Mouse (Mus musculus) cerebellum, adult 2 months (tissue): ENCODE results near the gene Tspan4. TPM values are rescaled to one million over a fixed set of nuclear protein-coding genes. Genes with fewer than 3 reads are reported as not detected.
"Not testable (repeated sequence)": the region's sequence is repeated elsewhere in the genome, so short reads cannot be mapped to it uniquely, and the experiment has no call there.

Experiments used
- DNase-seq, 2 experiments: peaks; one replicate each; pipeline ENCODE4 v3.0.0; 2021
- H3K27ac ChIP-seq: fragments of 200-500 bp; 2 replicates; pipeline ENCODE4 v1.5.1; 2012; ENCODE audit warnings: low read length, control low read depth, inconsistent platforms; ENCODE audit not compliant: insufficient read depth
- H3K27me3 ChIP-seq: fragments of 200-500 bp; 2 replicates; pipeline ENCODE4 v1.6.1; 2012; ENCODE audit warnings: inconsistent platforms, mild to moderate bottlenecking, low read length, moderate library complexity; ENCODE audit not compliant: control insufficient read depth, insufficient read depth
- H3K4me1 ChIP-seq: fragments of 200-500 bp; 2 replicates; pipeline ENCODE4 v1.6.1; 2011; ENCODE audit warnings: low read length; ENCODE audit not compliant: control insufficient read depth, insufficient read depth
- H3K4me3 ChIP-seq: fragments of 200-500 bp; replicated peaks from 2 replicates; pipeline ENCODE3; 2011; ENCODE audit warnings: mild to moderate bottlenecking, low read depth, low read length, control low read depth; ENCODE audit not compliant: insufficient read depth
- CTCF ChIP-seq: fragments of 200-500 bp; IDR thresholded peaks from 2 replicates; pipeline ENCODE4 v1.5.1; 2011; ENCODE audit warnings: low read depth, mild to moderate bottlenecking, control low read depth, low read length, moderate library complexity, borderline replicate concordance; ENCODE audit not compliant: insufficient read depth
- POLR2A ChIP-seq: fragments of 200-500 bp; IDR thresholded peaks from 2 replicates; pipeline ENCODE4 v1.6.1; 2011; ENCODE audit warnings: low read length, control low read depth, borderline replicate concordance; ENCODE audit not compliant: insufficient read depth
- WGBS: fragments of 180-500 bp; shearing (Covaris S2); methylation state at CpG from one replicate; pipeline ENCODE4 v1.1.7; 2018; 5-methylcytosine and 5-hydroxymethylcytosine counted together
- polyA plus RNA-seq: library from polyadenylated mRNA; depleted of rRNA; stranded (reverse); fragments of >200 nt; gene quantifications from 2 replicates; pipeline ENCODE4 v1.2.3, GENCODE M21; 2012

Gene Tspan4
- polyA plus RNA-seq, 1 experiment, result 140 TPM

GRCm38 (mm10) chr7:141441460-141441859 lies 33.6 kb upstream of the Tspan4 start:
- H3K27ac ChIP-seq, result no peak overlapping the region
- WGBS, result 93% methylated on average over 9 of the region's 9 CpGs
- peaks cover 26% of the 10 kb centered on the region for H3K4me1 ChIP-seq
- TF ChIP-seq CTCF, result no peak
- no peak for TF ChIP-seq POLR2A
- H3K27me3 ChIP-seq, result no peaks in the 10 kb centered on the region
- H3K4me3 ChIP-seq, result no peak overlapping the region
- DNase-seq, result peak in 1 of 2 experiments; percentile 17

DNA sequence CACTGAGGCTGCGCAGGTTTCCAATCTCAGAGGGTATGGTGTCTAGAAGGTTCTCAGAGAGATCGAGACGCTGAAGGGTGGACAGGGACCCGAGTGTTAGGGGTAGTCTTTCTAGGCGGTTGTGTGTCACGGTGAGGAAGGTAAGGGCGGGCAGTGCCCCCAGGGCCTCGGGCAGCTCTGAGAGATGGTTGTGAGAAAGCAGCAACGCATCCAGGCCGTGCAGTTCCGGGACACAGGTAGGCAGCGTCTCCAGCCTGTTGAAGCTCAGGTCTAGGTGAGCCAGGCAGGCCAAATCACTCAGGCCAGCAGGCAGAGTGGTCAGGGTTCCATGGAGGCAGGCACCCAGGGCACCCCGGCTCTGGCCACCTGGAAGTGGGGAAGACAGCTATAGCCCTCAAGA lies 32.8 kb upstream of the Tspan4 start:
- peaks cover 26% of the 10 kb centered on the region for H3K4me1 ChIP-seq

DNA sequence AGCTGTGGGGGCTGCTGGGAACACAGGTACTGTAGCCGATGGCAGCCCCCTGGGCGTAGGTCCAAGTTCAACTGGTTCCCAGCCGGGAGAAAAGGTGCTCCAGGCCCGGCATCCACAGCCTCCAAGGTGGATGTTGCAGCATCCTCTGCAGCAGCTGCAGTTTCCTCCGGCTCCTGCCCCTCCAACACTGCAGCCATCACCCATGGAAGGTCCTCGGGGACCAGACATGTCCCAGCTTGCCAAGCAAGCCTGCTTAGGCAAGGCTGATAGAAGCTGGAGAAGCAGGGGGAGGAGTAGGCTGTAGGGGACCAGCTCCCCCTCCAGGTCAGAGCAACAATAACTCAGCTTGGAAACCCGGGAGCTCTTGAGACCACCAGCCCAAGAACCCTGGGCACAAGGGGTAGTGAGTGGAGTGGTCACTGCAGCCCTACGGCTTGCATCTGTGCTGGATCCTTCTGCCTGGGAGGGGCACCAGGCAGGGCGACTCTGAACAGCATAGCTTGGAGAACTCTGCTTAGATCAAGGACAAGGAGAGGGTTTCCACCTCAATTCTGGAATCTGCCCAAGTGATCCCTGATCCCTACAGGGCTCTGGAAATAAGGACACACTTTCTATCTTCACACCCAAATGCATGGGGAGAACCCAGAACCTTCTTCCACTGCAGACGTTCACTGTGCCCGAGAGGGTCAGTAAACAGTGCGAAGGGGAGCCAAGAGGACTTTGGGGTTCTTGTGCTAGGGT lies 31.8 kb upstream of the Tspan4 start:
- Histone ChIP-seq H3K27me3 (no peaks in the 10 kb centered on the region), H3K27ac (no peak overlapping the region), H3K4me3 (peak overlapping the region; percentile 17), H3K4me1 (peaks cover 19% of the 10 kb centered on the region)
- TF ChIP-seq POLR2A (no peak), CTCF (no peak)
- DNase-seq, result peak in 1 of 2 experiments; percentile 23
- WGBS, result 23% methylated on average over 12 of the region's 12 CpGs

More for the DNA sequence above, 32.8 kb upstream of the Tspan4 start:
- peak in 1 of 2 experiments; percentile 8 for DNase-seq
- H3K27ac ChIP-seq, result no peak overlapping the region
- 88% methylated on average over 13 of the region's 13 CpGs for WGBS
- TF ChIP-seq CTCF (no peak), POLR2A (no peak)
- H3K27me3 ChIP-seq, result no peaks in the 10 kb centered on the region
- no peak overlapping the region for H3K4me3 ChIP-seq

DNA sequence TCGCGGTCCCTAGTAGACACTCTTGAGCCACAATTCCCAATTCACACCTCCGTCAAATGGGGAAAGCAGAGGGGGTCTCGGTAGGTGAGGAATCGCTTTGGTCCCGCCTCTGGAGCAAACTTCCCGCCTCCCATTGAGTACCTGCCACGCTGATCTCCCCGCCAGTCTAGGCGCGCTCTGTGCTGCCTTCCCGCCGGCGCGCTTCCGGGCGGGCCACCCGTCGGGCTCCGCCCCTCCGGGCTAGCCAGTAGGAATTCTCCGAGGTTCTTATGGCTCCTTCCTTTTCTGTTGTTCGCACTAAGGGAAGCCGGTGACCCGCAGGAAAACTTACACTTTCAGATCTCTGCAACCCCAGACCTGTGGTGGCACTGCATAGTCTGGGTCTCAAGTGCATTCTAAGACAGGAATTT lies 31.2 kb upstream of the Tspan4 start, which contains the start of gene Pidd1:
Gene Pidd1 (minus strand): TSS at position 198 of the 410 bp plus-strand sequence.
- Histone ChIP-seq H3K27me3 (no peaks in the 10 kb centered on the region), H3K27ac (no peak within 1 kb of the TSS), H3K4me1 (peaks cover 16% of the 10 kb centered on the region), H3K4me3 (peak within 1 kb of the TSS; percentile 17)
- peak; percentile 32 to 33 for DNase-seq
- 2% methylated on average over 25 of the region's 25 CpGs for WGBS
- TF ChIP-seq POLR2A, result no peak
- TF ChIP-seq CTCF, result no peak

DNA sequence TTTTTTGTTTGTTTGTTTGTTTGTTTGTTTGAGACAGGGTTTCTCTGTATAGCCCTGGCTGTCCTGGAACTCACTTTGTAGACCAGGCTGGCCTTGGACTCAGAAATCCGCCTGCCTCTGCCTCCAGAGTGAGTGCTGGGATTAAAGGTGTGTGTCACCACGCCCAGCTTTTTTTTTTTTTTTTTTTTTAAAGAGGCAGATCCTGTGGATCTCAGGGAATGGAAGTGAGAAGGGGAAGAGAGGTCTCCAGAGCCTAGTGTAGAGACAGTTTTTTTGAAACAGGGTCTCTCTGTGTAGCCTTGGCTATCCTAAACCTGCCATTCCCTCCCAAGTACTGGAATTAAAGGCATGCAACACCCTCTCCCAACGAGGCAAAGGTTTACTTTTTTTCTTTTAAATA lies 28.7 kb upstream of the Tspan4 start:
- 83% methylated on average over 3 of the region's 3 CpGs for WGBS
- DNase-seq, H3K4me1 ChIP-seq, H3K27ac ChIP-seq, H3K4me3 ChIP-seq, H3K27me3 ChIP-seq: not testable (repeated sequence)

DNA sequence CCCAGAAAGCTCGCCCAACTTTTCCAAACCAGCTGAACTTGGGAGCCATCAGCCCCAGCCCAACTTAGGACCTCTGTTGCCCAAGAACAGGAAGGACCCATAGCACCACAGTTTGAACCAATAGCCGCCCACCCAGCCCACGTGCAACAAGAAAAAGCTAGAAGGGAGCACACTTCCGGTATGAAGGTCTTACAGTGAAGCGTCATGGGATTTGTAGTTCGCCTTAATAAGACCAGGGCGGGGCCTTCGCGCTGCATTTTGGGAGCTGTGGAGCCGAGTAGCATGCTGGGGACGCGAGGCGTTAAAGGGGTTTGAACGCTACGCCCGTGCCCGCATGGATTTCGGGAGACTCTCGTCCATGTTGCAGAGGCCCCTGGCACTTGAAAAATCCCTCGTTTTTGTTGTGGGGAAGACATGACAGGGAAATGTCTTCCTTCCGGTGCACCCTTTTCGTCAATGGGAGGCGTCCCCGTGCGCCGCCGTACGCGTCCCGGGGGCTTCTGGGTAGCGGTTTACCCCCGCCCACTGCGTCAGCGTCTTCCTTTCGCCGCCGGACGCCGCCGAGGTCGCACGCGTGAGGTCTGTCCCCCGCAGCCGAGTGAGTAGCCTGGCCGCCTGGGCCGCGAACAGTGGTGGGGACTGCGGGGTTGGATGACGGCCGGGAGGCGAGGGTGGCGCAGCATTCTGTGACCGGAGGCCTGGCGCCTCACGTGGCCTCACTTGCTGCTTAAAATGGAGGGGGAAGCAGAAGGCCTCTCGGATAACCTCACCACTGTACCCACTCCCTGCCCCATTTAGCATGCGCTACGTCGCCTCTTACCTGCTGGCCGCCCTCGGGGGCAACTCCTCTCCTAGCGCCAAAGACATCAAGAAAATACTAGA lies 27.7 kb upstream of the Tspan4 start, which contains the start of gene Rplp2:
Gene Rplp2 (plus strand): TSS at position 261 of the 882 bp plus-strand sequence.
- TF ChIP-seq POLR2A, result peak; percentile 96
- no peak for TF ChIP-seq CTCF
- H3K27ac ChIP-seq, result peak within 1 kb of the TSS; percentile 92
- peak; percentile 94 to 97 for DNase-seq
- H3K4me3 ChIP-seq, result peak within 1 kb of the TSS; percentile 91
- H3K4me1 ChIP-seq, result peaks cover 3% of the 10 kb centered on the region
- WGBS, result under 1% methylated on average over 63 of the region's 63 CpGs
- no peaks in the 10 kb centered on the region for H3K27me3 ChIP-seq

GRCm38 (mm10) chr7:141451928-141452327 lies 23.1 kb upstream of the Tspan4 start:
- DNase-seq, result no peak
- no peaks in the 10 kb centered on the region for H3K27me3 ChIP-seq
- H3K27ac ChIP-seq, result no peak overlapping the region
- no peak for TF ChIP-seq POLR2A
- no peak for TF ChIP-seq CTCF
- H3K4me1 ChIP-seq, result peaks cover 17% of the 10 kb centered on the region
- no peak overlapping the region for H3K4me3 ChIP-seq
